Mouse (Mus musculus): Measurements from ENCODE around the gene Sh2d1b1. TPM values are rescaled to one million over a fixed set of nuclear protein-coding genes. Genes with fewer than 3 reads are reported as not detected.
A peak's percentile ranks its signal among the peaks of the same experiment; 100 is the strongest.
"Not testable (repeated sequence)": the region's sequence is repeated elsewhere in the genome, so short reads cannot be mapped to it uniquely, and the experiment has no call there.

Gene Sh2d1b1
- not detected in 2 replicates for polyA plus RNA-seq (2015; fragmentation: Nextera tagmentation; extraction: Ambion mirVana)

GRCm38 (mm10) chr1:170277016-170277415, at the start of gene Sh2d1b1:
Gene Sh2d1b1 (plus strand): TSS chr1:170277320.
- no peak within 1 kb of the TSS for H3K27ac ChIP-seq (ENCODE audit: low read length)
- H3K4me1 ChIP-seq (ENCODE audit: control insufficient read depth, insufficient read depth, low read length) = no peaks in the 10 kb centered on the region
- no peak within 1 kb of the TSS for H3K4me3 ChIP-seq (ENCODE audit: low read depth, low read length)
- no peaks in the 10 kb centered on the region for H3K36me3 ChIP-seq (ENCODE audit: control insufficient read depth, insufficient read depth, low read length)
- H3K4me2 ChIP-seq (ENCODE audit: low read length) = no peak within 1 kb of the TSS
- H3K27me3 ChIP-seq (ENCODE audit: control insufficient read depth, insufficient read depth, low read depth, low read length) = peaks cover 2% of the 10 kb centered on the region; the same call in 1 of the 2 replicates
- no peak within 1 kb of the TSS for H3K9ac ChIP-seq (ENCODE audit: low read depth, low read length)
- ATAC-seq = no peak
- no peaks in the 10 kb centered on the region for H3K9me3 ChIP-seq (replicated peaks; ENCODE audit: control insufficient read depth, low read length, poor library complexity, severe bottlenecking)
- 91% methylated on average over 2 of the region's 3 CpGs for WGBS

- H3K4me2 ChIP-seq (ENCODE audit: low read length); H3K27me3 ChIP-seq (ENCODE audit: control insufficient read depth, insufficient read depth, low read depth, low read length); H3K9ac ChIP-seq (ENCODE audit: low read depth, low read length); H3K36me3 ChIP-seq (ENCODE audit: control insufficient read depth, insufficient read depth, low read length); H3K4me3 ChIP-seq (ENCODE audit: low read depth, low read length); ATAC-seq; H3K27ac ChIP-seq (ENCODE audit: low read length); H3K4me1 ChIP-seq (ENCODE audit: control insufficient read depth, insufficient read depth, low read length); H3K9me3 ChIP-seq (replicated peaks; ENCODE audit: control insufficient read depth, low read length, poor library complexity, severe bottlenecking): not testable (repeated sequence)
- 77% methylated on average over 5 of the region's 6 CpGs for WGBS
These were observed 44.4 kb upstream of the Sh2d1b1 start, which contains the start of gene Sh2d1b2 for GRCm38 (mm10) chr1:170232688-170233087. Gene Sh2d1b2 (plus strand): TSS chr1:170232749.

DNA sequence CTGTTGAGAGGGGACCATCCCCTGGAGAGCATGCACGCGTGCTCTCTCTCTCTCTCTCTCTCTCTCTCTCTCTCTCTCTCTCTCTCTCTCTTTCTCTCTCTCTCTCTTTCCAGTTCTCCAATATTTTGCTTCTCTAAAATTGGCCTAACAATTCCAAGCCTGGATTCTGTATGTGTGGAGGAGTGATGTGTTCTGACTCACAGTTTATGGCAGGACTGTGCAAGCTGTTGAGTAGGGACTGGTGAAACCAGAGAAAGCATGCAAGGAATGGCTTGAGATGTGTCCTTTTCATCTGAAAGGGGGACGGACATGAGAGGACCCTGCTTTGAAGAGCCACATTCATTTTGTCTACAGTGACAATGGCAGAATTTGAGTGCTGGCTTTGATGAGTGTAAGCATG, 32.1 kb upstream of the Sh2d1b1 start:
- H3K36me3 ChIP-seq (ENCODE audit: control insufficient read depth, insufficient read depth, low read length) = no peaks in the 10 kb centered on the region
- 96% methylated on average over 3 of the region's 3 CpGs for WGBS
- no peak overlapping the region for H3K9ac ChIP-seq (ENCODE audit: low read depth, low read length)

DNA sequence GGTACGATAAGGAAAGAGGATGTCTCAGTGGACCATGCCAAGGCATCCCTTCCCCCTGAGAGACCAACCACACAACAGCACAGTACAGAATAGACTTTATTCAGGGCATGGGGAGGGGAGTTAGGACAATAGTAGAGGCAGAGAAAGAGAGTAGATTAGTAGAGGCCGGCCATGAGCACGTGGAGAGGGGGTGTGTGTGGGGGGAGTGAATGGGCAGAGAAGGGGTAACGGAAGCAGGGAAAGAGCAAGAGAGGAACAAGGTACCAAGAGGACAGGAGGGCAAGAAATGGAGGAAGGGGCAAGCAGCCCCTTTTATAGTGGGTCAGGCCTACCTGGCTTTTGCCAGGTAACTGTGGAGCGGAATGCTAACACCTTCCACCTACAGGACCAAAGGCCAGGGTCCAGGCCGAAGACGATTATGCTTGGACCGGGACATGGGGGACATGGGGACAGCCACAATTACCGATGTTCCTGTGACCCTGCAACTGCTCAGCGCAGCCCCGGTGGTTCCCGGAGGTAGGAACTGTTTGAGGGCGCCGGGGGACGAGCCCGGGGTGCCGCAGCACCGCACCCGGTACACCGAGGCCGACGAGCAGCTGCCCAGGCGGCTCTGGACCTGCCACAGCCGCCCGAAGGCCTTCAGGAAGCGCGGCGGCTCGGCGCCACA, 22.1 kb upstream of the Sh2d1b1 start:
- 24% methylated on average over 29 of the region's 30 CpGs for WGBS
- Histone ChIP-seq H3K4me1 (ENCODE audit: control insufficient read depth, insufficient read depth, low read length) (no peaks in the 10 kb centered on the region), H3K27me3 (ENCODE audit: control insufficient read depth, insufficient read depth, low read depth, low read length) (peaks cover 3% of the 10 kb centered on the region), H3K9ac (ENCODE audit: low read depth, low read length) (peak overlapping the region; percentile 88), H3K9me3 (replicated peaks; ENCODE audit: control insufficient read depth, low read length, poor library complexity, severe bottlenecking) (no peaks in the 10 kb centered on the region), H3K36me3 (ENCODE audit: control insufficient read depth, insufficient read depth, low read length) (no peaks in the 10 kb centered on the region), H3K27ac (ENCODE audit: low read length) (peak overlapping the region; percentile 50), H3K4me3 (ENCODE audit: low read depth, low read length) (peak overlapping the region; percentile 64), H3K4me2 (ENCODE audit: low read length) (peak overlapping the region; percentile 73)
- no peak; the same call in 1 of the 2 replicates for ATAC-seq

More for the DNA sequence above, 32.1 kb upstream of the Sh2d1b1 start:
- no peak overlapping the region for H3K27ac ChIP-seq (ENCODE audit: low read length)
- peaks cover 8% of the 10 kb centered on the region; the same call in 1 of the 2 replicates for H3K27me3 ChIP-seq (ENCODE audit: control insufficient read depth, insufficient read depth, low read depth, low read length)
- H3K4me1 ChIP-seq (ENCODE audit: control insufficient read depth, insufficient read depth, low read length) = no peaks in the 10 kb centered on the region
- no peak overlapping the region for H3K4me2 ChIP-seq (ENCODE audit: low read length)
- ATAC-seq = no peak
- no peak overlapping the region for H3K4me3 ChIP-seq (ENCODE audit: low read depth, low read length)
- H3K9me3 ChIP-seq (replicated peaks; ENCODE audit: control insufficient read depth, low read length, poor library complexity, severe bottlenecking) = no peaks in the 10 kb centered on the region

DNA sequence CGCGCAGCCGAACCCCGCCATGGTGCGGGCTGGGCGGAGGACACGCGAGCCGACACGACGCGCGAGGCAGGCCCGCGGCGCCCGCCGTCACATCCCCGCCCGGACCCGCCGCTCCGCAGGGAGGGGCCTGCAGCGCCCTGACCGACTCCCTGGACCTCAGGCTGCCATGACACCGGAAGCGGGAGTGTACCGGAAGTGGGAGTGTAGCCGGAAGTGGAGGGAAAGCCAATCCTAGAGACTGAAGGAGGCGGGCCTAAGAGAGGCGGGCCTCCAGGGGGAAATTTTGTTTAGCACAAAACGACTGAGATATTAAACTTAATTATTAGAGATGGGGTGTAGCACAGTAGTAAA, 21.6 kb upstream of the Sh2d1b1 start:
- peak overlapping the region; percentile 73 for H3K4me2 ChIP-seq (ENCODE audit: low read length)

GRCm38 (mm10) chr1:170270281-170270680, 6.8 kb upstream of the Sh2d1b1 start:
- peaks cover 2% of the 10 kb centered on the region; the same call in 1 of the 2 replicates for H3K27me3 ChIP-seq (ENCODE audit: control insufficient read depth, insufficient read depth, low read depth, low read length)
- H3K36me3 ChIP-seq (ENCODE audit: control insufficient read depth, insufficient read depth, low read length) = no peaks in the 10 kb centered on the region
- no peak overlapping the region for H3K4me2 ChIP-seq (ENCODE audit: low read length)
- H3K9ac ChIP-seq (ENCODE audit: low read depth, low read length) = no peak overlapping the region
- peaks cover 4% of the 10 kb centered on the region; the same call in 1 of the 2 replicates for H3K9me3 ChIP-seq (replicated peaks; ENCODE audit: control insufficient read depth, low read length, poor library complexity, severe bottlenecking)
- H3K4me1 ChIP-seq (ENCODE audit: control insufficient read depth, insufficient read depth, low read length) = no peaks in the 10 kb centered on the region
- H3K27ac ChIP-seq (ENCODE audit: low read length) = no peak overlapping the region
- no peak for ATAC-seq
- 83% methylated on average over 6 of the region's 6 CpGs for WGBS
- no peak overlapping the region for H3K4me3 ChIP-seq (ENCODE audit: low read depth, low read length)

More for the DNA sequence above, 21.6 kb upstream of the Sh2d1b1 start:
- Histone ChIP-seq H3K4me1 (ENCODE audit: control insufficient read depth, insufficient read depth, low read length) (no peaks in the 10 kb centered on the region), H3K9ac (ENCODE audit: low read depth, low read length) (peak overlapping the region; percentile 88), H3K4me3 (ENCODE audit: low read depth, low read length) (peak overlapping the region; percentile 64), H3K27ac (ENCODE audit: low read length) (peak overlapping the region; percentile 50), H3K36me3 (ENCODE audit: control insufficient read depth, insufficient read depth, low read length) (no peaks in the 10 kb centered on the region), H3K9me3 (replicated peaks; ENCODE audit: control insufficient read depth, low read length, poor library complexity, severe bottlenecking) (no peaks in the 10 kb centered on the region), H3K27me3 (ENCODE audit: control insufficient read depth, insufficient read depth, low read depth, low read length) (peaks cover 2% of the 10 kb centered on the region)
- WGBS = under 1% methylated on average over 23 of the region's 32 CpGs
- peak; percentile 100 for ATAC-seq

GRCm38 (mm10) chr1:170270696-170271095, 6.4 kb upstream of the Sh2d1b1 start:
- ATAC-seq = no peak
- Histone ChIP-seq H3K4me1 (ENCODE audit: control insufficient read depth, insufficient read depth, low read length) (no peaks in the 10 kb centered on the region), H3K9ac (ENCODE audit: low read depth, low read length) (no peak overlapping the region), H3K27ac (ENCODE audit: low read length) (no peak overlapping the region), H3K4me3 (ENCODE audit: low read depth, low read length) (no peak overlapping the region), H3K4me2 (ENCODE audit: low read length) (no peak overlapping the region), H3K9me3 (replicated peaks; ENCODE audit: control insufficient read depth, low read length, poor library complexity, severe bottlenecking) (peaks cover 4% of the 10 kb centered on the region; the same call in 1 of the 2 replicates), H3K36me3 (ENCODE audit: control insufficient read depth, insufficient read depth, low read length) (no peaks in the 10 kb centered on the region), H3K27me3 (ENCODE audit: control insufficient read depth, insufficient read depth, low read depth, low read length) (peaks cover 2% of the 10 kb centered on the region; the same call in 1 of the 2 replicates)
- WGBS = 93% methylated on average over 4 of the region's 4 CpGs

DNA sequence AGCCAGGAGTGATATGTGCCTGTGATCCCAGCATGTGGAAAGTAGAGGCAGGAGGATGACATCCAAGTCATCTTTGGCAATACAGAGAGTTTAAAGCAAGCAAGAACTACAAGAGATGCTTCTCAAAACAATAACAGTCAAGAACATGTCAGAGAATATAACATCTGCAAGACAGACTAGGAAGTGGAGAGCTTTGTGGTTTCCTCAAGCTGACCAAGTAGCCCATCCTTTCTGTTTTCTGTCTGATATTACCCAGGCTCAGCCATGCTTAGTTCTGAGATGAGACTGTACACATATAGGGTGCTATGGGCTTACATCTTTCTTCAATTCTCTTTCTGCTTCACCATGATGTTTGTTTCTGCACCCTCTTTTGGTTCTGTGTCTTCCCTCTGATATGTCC, 3.9 kb upstream of the Sh2d1b1 start:
- no peak for ATAC-seq
- no peak overlapping the region for H3K4me3 ChIP-seq (ENCODE audit: low read depth, low read length)
- H3K9ac ChIP-seq (ENCODE audit: low read depth, low read length) = no peak overlapping the region
- no peaks in the 10 kb centered on the region for H3K9me3 ChIP-seq (replicated peaks; ENCODE audit: control insufficient read depth, low read length, poor library complexity, severe bottlenecking)
- H3K4me1 ChIP-seq (ENCODE audit: control insufficient read depth, insufficient read depth, low read length) = no peaks in the 10 kb centered on the region
- H3K36me3 ChIP-seq (ENCODE audit: control insufficient read depth, insufficient read depth, low read length) = no peaks in the 10 kb centered on the region
- no peak overlapping the region for H3K27ac ChIP-seq (ENCODE audit: low read length)
- no peak overlapping the region for H3K4me2 ChIP-seq (ENCODE audit: low read length)
- peaks cover 2% of the 10 kb centered on the region; the same call in 1 of the 2 replicates for H3K27me3 ChIP-seq (ENCODE audit: control insufficient read depth, insufficient read depth, low read depth, low read length)

GRCm38 (mm10) chr1:170282415-170283129, 5.5 kb downstream of the Sh2d1b1 start:
- Histone ChIP-seq H3K4me1 (ENCODE audit: control insufficient read depth, insufficient read depth, low read length) (no peaks in the 10 kb centered on the region), H3K9ac (ENCODE audit: low read depth, low read length) (no peak overlapping the region), H3K4me2 (ENCODE audit: low read length) (no peak overlapping the region), H3K27me3 (ENCODE audit: control insufficient read depth, insufficient read depth, low read depth, low read length) (no peaks in the 10 kb centered on the region), H3K36me3 (ENCODE audit: control insufficient read depth, insufficient read depth, low read length) (no peaks in the 10 kb centered on the region), H3K9me3 (replicated peaks; ENCODE audit: control insufficient read depth, low read length, poor library complexity, severe bottlenecking) (no peaks in the 10 kb centered on the region), H3K27ac (ENCODE audit: low read length) (no peak overlapping the region), H3K4me3 (ENCODE audit: low read depth, low read length) (no peak overlapping the region)
- 90% methylated on average over 4 of the region's 4 CpGs for whole genome bisulfite sequencing
- no peak for ATAC-seq
